Mouse (Mus musculus) megakaryocyte-erythroid progenitor cell, adult 5 weeks (primary cell): ENCODE measurements around the gene Pfn4. TPM values are rescaled to one million over a fixed set of nuclear protein-coding genes. Genes with fewer than 3 reads are reported as not detected.

Experiments used
- polyA plus RNA-seq: library from polyadenylated mRNA; stranded (reverse); fragments of >175 nt; gene quantifications from 2 replicates; pipeline ENCODE4 v1.2.3, GENCODE M21; 2012

The Pfn4 gene
- 0.03 and 0.13 TPM in 2 replicates for polyA plus RNA-seq

DNA sequence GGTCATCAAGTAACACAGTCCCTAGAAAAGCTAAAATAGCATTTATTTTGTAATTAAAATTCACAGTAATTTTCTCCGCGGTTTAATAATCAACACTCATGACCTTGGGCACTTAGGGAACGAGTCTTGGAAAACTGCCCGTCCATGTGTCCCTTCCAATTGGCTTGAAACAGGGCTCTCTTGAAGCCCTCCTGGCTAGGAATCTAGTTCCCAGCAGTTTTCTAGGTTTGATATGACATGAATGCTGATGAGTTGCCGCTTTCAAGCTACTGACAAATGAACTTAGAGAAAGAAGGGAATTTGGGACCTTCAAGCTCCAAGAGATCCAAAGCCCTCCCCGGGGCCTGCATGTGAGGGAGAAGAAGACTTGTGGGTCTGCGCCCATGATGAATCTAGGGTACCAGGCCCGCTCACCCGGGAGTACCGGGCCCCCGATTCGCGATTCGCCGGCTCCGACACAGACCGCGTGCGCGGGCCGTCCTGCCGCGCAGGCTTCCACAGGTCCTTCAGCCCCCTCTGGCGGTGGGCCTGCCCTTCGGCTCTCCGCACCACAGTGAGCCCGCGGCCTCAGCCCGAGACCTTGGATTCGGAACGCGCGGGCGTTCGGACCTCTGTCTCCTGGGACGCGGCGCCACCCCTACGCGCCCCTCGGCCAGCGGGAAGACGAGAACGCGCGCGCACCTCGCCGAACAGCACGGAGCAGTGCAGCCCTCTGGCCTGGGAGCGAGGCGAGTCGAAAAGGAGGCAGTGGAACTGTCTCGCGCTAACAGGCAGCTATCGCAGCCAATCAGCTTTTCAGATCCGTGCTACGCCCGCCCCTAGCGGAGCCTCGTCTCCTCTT, at the start of gene Pfn4, which contains the start of gene Fam228b:
Gene Pfn4 (plus strand): TSS at position 531 of the 841 bp plus-strand sequence.
Gene Fam228b (minus strand): TSS at position 776 of the 841 bp plus-strand sequence.

DNA sequence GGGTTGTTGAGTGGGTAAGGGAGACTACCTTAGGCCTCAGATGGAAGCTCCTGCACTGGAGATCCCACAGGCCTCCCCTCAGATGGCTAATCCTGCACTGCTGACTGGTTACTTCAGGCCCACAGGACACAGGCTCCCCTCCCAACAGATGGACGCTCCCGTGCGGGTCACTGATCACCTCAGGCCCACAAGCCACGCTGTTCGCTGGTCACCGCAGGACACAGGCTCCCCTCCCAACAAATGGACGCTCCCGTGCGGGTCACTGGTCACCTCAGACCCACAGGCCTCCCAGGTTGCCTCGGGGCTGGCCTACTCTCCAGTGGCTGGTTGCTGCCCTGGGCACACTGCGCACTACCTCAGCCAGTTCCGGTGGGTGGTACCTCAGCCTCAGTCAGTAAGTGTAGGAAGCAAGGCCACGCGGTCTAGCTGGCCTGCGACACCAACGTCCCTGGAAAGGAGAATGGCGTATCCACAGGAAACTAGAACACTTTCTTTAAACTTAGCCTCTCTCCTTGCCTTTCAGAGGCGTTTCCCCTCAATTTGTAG, 30.7 kb upstream of the Pfn4 start, which contains the start of gene Fam228a:
Gene Fam228a (minus strand): TSS at position 400 of the 546 bp plus-strand sequence.

DNA sequence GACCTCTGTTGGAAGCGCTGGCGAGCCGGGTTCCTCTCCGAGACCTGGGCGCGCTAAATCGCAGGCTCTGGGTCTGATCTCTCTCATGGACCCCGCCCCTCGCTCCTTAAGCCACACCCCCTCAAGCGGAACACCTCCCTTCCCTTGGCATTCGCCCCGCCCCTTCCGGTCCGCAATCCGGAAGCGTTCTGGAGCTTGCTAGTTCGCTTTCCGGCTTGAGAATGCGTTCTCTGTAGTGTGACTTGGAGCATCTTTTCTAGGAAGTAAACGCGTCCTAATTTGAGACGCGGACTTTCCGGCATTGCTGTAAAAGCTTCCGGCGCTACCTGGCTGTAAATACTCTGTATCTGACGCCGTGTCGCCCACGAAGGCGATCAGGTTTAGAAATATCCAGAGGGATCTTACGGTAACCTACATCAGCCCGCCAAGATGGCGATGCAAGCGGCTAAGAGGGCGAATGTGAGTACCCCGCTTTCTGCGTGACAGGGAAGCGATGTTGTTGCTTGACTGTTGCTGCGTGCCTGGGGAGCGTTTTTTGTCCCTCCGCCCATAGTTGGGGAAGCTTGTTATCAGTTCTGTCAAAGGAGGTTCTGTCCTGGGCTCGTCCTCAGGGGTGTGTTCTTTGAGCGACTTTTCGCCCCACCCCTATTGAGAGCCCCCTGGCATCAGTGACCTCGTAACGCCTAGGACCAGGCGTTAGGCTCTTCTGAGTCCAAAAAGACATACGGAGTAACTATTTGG, 48.7 kb downstream of the Pfn4 start, which contains the start of gene Sf3b6:
Gene Sf3b6 (plus strand): TSS at position 184 of the 741 bp plus-strand sequence.

Other genes with a start within 250 kb of the Pfn4 start
- gene Itsn2, start 176.4 kb upstream of the Pfn4 start, polyA plus RNA-seq = 11.5 and 18.4 TPM in 2 replicates
- not detected in 2 replicates for gene Gm3625, start 176.1 kb upstream of the Pfn4 start, polyA plus RNA-seq
- gene Fam228a, start 30.6 kb upstream of the Pfn4 start, polyA plus RNA-seq = 0.06 TPM in 1 of 2 replicates, not detected in the other
- gene Fam228b, start 245 bp downstream of the Pfn4 start, polyA plus RNA-seq = 2.1 and 3.2 TPM in 2 replicates
- gene Sf3b6, start 48.5 kb downstream of the Pfn4 start, polyA plus RNA-seq = 10.7 and 11.9 TPM in 2 replicates
- 7.0 and 12.6 TPM in 2 replicates for gene Fkbp1b, start 72.6 kb downstream of the Pfn4 start, polyA plus RNA-seq
- gene Wdcp, start 74.3 kb downstream of the Pfn4 start, polyA plus RNA-seq = 0.59 and 1.6 TPM in 2 replicates
- 76.2 and 126 TPM in 2 replicates for gene Mfsd2b, start 105.3 kb downstream of the Pfn4 start, polyA plus RNA-seq
- gene Ubxn2a, start 138.7 kb downstream of the Pfn4 start, polyA plus RNA-seq = 17.2 and 17.5 TPM in 2 replicates
- 14.1 and 15.8 TPM in 2 replicates for gene Atad2b, start 148.3 kb downstream of the Pfn4 start, polyA plus RNA-seq